Mouse (Mus musculus): ENCODE measurements at regions not wholly inside any gene's neighbourhood (a gene's known extent, or its start where the extent isn't known, plus 50 kb on each side); places are given as distances from the start of the nearest gene placed in this dataset.

DNA sequence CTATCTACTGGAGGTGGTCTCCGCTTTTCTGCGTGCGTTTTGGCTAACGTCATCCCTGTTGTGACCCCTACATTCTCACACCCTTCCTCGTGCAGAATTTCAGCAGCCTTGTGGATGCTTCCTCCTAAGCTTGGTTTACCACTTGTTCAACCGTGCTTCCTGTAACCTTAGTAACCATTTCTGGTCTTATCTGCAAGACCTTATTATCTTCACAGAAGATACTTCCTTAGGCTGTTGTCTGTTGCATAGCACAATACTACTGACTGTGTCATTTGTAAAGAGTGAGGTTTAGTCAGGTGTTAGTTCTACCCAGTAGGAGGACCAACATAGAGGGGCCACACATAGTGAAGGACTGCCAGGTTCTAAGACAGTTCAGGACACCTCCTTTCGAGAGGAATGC lies 320.9 kb upstream of the B3galt2 start:
- Histone ChIP-seq H3K27ac (ENCODE audit: control insufficient read depth, low read depth, low read length) (peak overlapping the region; percentile 26; the same call in 1 of the 2 replicates), H3K9ac (ENCODE audit: control insufficient read depth, low read depth, low read length, poor library complexity, severe bottlenecking) (no peak overlapping the region), H3K4me1 (ENCODE audit: control insufficient read depth in 1 of 2, insufficient read depth in 2 of 2, low read length in 2 of 2) (peaks cover 0 to 5% of the 10 kb centered on the region in 2 experiments; a peak in 2 of 4 replicates), H3K36me3 (ENCODE audit: control insufficient read depth in 1 of 2, insufficient read depth in 2 of 2, low read length in 2 of 2) (peaks cover 0 to 6% of the 10 kb centered on the region in 2 experiments; a peak in 2 of 4 replicates), H3K79me2 (ENCODE audit: control insufficient read depth, insufficient read depth, low read length, poor library complexity) (no peaks in the 10 kb centered on the region), H3K9me3 (replicated peaks; ENCODE audit: insufficient read depth, low read length) (no peaks in the 10 kb centered on the region), H3K4me3 (ENCODE audit: control insufficient read depth in 1 of 2, insufficient read depth in 1 of 2, low read depth in 2 of 2, low read length in 2 of 2) (no peak overlapping the region), H3K27me3 (ENCODE audit: control insufficient read depth in 1 of 2, insufficient read depth in 2 of 2, low read length in 2 of 2) (no peaks in the 10 kb centered on the region)
- peak; percentile 82 for DNase-seq (ENCODE audit: low read depth, low spot score)
- 0 out of 2 replicates have a peak, but pooled peaks have one; percentile 22 for TF ChIP-seq TBP (IDR thresholded peaks at IDR 0.05; ENCODE audit: low read depth, low read length)
- TF ChIP-seq ETS1 (IDR thresholded peaks at IDR 0.05; ENCODE audit: low read depth, low read length): peak; percentile 71
- TF ChIP-seq MAFK (IDR thresholded peaks at IDR 0.05; ENCODE audit: borderline replicate concordance, low read depth, low read length): no peak
- no peak for TF ChIP-seq POLR2AphosphoS2 (IDR thresholded peaks at IDR 0.05; ENCODE audit: low read length)
- peak; percentile 96 for TF ChIP-seq GATA1 (IDR thresholded peaks at IDR 0.05; ENCODE audit: low read depth, low read length)
- TF ChIP-seq MAZ (IDR thresholded peaks at IDR 0.05; ENCODE audit: low read depth, low read length): no peak
- 0 out of 2 replicates have a peak, but pooled peaks have one; percentile 24 for TF ChIP-seq MYB (IDR thresholded peaks at IDR 0.05; ENCODE audit: low read depth, low read length)
- no peak for TF ChIP-seq E2F4 (IDR thresholded peaks at IDR 0.05; ENCODE audit: borderline replicate concordance, low read depth, low read length)
- TF ChIP-seq RCOR1 (IDR thresholded peaks at IDR 0.05; ENCODE audit: low read depth, low read length): peak; percentile 30; the same call in 1 of the 2 replicates
- no peak for TF ChIP-seq POLR2A (IDR thresholded peaks at IDR 0.05; ENCODE audit: control insufficient read depth in 1 of 2, insufficient read depth in 1 of 2, low read depth in 1 of 2, low read length in 2 of 2, poor library complexity in 1 of 2)
- TF ChIP-seq ELF1 (IDR thresholded peaks at IDR 0.05; ENCODE audit: low read depth, low read length): no peak
- TF ChIP-seq POLR2AphosphoS5 (IDR thresholded peaks at IDR 0.05; ENCODE audit: borderline replicate concordance, low read depth, low read length): no peak
- peak; percentile 85 to 88 for TF ChIP-seq EP300 (IDR thresholded peaks at IDR 0.05; ENCODE audit: low read depth in 1 of 2, low read length in 2 of 2)
- no peak for TF ChIP-seq ZKSCAN1 (IDR thresholded peaks at IDR 0.05; ENCODE audit: low read depth, low read length)
- no peak for TF ChIP-seq MEF2A (IDR thresholded peaks at IDR 0.05; ENCODE audit: extremely low read depth, insufficient replicate concordance, low read depth, low read length, poor library complexity, severe bottlenecking)
- no peak for TF ChIP-seq BHLHE40 (IDR thresholded peaks at IDR 0.05; ENCODE audit: borderline replicate concordance, low read depth, low read length)
- no peak for TF ChIP-seq TAL1 (IDR thresholded peaks at IDR 0.05; ENCODE audit: low read length)
- no peak for TF ChIP-seq CHD1 (IDR thresholded peaks at IDR 0.05; ENCODE audit: low read depth, low read length)
- no peak for TF ChIP-seq CTCF (IDR thresholded peaks at IDR 0.05 in 2 of 3, conservative IDR thresholded peaks at IDR 0.05 in 1 of 3; ENCODE audit: control insufficient read depth in 1 of 3, insufficient read depth in 1 of 3, low read depth in 2 of 3, low read length in 3 of 3, poor library complexity in 1 of 3, severe bottlenecking in 1 of 3)
- TF ChIP-seq TCF12 (IDR thresholded peaks at IDR 0.05; ENCODE audit: low read depth, low read length): peak; percentile 77; the same call in 1 of the 2 replicates
- TF ChIP-seq SIN3A (IDR thresholded peaks at IDR 0.05; ENCODE audit: low read length): peak; percentile 48; the same call in 1 of the 2 replicates
- no peak for TF ChIP-seq UBTF (IDR thresholded peaks at IDR 0.05; ENCODE audit: borderline replicate concordance, insufficient read depth, low read depth, low read length)
- TF ChIP-seq GABPA (IDR thresholded peaks at IDR 0.05; ENCODE audit: low read depth, low read length): no peak
- no peak for TF ChIP-seq ZC3H11A (IDR thresholded peaks at IDR 0.05; ENCODE audit: low read depth, low read length)
- TF ChIP-seq NELFE (IDR thresholded peaks at IDR 0.05; ENCODE audit: low read depth, low read length): no peak
- TF ChIP-seq SMC3 (IDR thresholded peaks at IDR 0.05; ENCODE audit: low read depth, low read length): no peak
- TF ChIP-seq RAD21 (IDR thresholded peaks at IDR 0.05; ENCODE audit: low read depth, low read length): no peak
- TF ChIP-seq CHD2 (IDR thresholded peaks at IDR 0.05; ENCODE audit: low read length): no peak
- no peak for TF ChIP-seq MYC (IDR thresholded peaks at IDR 0.05; ENCODE audit: low read depth, low read length)
- TF ChIP-seq ZNF384 (IDR thresholded peaks at IDR 0.05; ENCODE audit: low read depth, low read length): no peak
- no peak for TF ChIP-seq JUND (IDR thresholded peaks at IDR 0.05; ENCODE audit: low read depth, low read length)
- TF ChIP-seq ZMIZ1 (IDR thresholded peaks at IDR 0.05; ENCODE audit: low read depth, low read length): no peak
- no peak for TF ChIP-seq USF1 (IDR thresholded peaks at IDR 0.05; ENCODE audit: low read depth, low read length)
- TF ChIP-seq HCFC1 (IDR thresholded peaks at IDR 0.05; ENCODE audit: low read depth, low read length): no peak
- peak; percentile 69; the same call in 1 of the 2 replicates for TF ChIP-seq MAX (IDR thresholded peaks at IDR 0.05; ENCODE audit: low read length)
- TF ChIP-seq NRF1 (IDR thresholded peaks at IDR 0.05; ENCODE audit: insufficient read depth, low read depth, low read length, poor library complexity, severe bottlenecking): no peak
- no peak for TF ChIP-seq USF2 (IDR thresholded peaks at IDR 0.05; ENCODE audit: borderline replicate concordance in 1 of 2, insufficient read depth in 1 of 2, low read depth in 1 of 2, low read length in 2 of 2)
- TF ChIP-seq KAT2A (conservative IDR thresholded peaks at IDR 0.05; ENCODE audit: low read depth, low read length): no peak

Data from MEL (cell line).